Mouse (Mus musculus) urinary bladder, postnatal 10 days (tissue): Measurements from ENCODE around the gene Ercc8.

Experiments
- DNase-seq: peaks from one replicate; pipeline ENCODE4 v3.0.0; 2022; ENCODE audit warnings: low spot score

Gene Ercc8

DNA sequence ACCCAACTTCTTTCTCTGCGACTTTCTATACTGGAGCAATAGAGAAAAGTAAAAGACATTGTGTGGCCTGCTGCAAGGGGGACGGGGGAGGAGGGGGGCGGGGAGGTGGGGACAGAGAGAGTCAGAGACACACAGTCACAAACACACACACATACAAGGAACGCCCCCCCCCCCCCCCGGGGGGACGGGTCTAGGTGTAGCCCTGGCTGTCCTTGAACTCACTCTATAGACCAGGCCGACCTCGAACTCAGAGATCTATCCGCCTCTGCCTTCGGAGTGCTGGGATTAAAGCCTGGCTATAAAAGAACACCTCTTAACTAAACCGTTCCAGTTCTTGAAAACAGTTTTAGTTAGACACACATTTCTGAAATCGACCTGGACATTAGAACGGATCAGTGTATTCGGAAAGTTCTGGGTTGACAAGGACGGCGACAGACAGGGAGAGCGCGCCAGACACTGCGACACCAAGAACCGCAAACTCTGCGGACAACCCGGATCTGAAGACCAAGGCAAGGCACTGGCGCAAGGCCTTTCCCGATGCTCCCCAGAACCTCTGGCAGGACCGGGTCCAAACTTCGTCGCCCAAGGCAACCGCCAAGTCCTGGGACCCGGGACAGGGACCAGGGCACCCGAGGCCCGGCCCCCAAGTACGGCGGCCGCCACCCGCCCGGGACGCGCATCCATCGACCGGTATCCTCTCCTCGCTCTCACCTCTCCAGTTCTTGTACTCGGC lies 633 bp upstream of the Ercc8 start:
- DNase-seq: no peak

DNA sequence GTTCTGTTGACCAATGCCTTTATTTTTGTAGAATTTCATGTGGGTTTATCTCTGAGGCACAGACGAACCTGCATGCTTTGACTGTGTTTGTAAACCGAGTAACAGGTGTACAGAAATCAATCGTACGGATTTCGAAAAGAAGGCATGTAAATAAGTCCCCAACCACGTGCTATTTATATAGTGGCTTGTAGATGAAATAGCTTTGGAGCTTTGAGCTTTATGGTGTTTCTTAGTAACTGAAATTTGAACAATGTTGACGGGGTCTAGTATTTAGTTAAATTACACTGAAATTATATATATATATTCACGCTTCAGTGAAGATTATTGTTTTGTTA lies 677 bp downstream of the Ercc8 start:
- no peak for DNase-seq

DNA sequence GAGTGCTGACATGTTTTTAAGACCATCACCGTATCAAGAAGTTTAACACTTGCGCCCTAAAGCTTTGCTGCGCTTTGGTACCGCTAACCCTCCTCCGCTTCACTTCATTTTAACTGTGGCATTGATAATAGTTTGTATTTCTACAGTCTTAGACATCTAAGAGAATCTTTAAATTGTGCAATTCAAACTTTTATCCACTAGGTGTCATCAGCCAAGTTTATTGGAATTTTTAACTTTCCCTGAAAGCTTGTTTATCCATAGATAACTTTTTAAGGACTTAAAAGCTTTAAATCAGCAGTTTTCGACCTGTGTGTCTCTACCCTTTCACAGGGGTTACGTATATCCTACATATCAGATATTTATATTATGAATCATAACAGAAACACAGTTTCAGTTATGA lies 1.4 kb downstream of the Ercc8 start:
- no peak for DNase-seq

DNA sequence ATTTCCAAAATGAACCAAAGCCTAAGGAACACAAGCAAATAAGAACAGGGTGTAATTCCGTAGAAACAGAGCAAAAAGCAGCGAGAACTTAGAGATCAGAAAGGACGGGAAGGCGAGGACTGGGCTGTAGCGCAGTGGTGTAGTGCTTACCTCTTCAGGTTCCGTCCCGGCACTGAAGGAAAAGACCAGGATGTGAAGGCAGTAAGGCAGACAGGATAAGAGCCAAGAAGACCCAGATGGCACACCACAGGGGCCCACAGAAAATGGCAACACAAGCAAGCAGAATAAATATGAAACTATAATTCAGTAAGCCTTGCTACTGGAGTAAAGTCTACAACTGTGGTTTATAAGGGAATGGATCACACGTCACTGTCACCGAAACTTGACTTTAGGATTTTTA lies 5.4 kb downstream of the Ercc8 start:
- no peak for DNase-seq

DNA sequence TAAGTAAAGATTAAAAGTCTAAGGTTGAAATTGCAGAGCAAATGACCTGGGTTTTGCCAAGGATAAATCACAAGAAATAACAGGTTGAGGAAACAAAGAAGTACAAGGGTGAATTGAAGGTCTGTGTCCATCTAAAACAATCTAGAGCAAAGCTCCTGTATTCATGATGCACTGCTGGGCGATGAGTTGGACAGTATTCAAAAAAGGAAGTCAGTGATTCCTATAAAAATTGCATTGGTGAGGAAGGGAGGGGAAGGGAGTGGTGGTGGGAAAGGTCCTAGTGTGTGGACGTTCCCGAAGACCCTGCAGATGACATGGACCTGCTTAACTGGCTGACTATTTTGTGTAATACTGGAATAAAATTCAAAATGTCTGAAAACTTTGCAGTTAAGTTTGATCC lies 6.1 kb downstream of the Ercc8 start:
- DNase-seq: no peak

DNA sequence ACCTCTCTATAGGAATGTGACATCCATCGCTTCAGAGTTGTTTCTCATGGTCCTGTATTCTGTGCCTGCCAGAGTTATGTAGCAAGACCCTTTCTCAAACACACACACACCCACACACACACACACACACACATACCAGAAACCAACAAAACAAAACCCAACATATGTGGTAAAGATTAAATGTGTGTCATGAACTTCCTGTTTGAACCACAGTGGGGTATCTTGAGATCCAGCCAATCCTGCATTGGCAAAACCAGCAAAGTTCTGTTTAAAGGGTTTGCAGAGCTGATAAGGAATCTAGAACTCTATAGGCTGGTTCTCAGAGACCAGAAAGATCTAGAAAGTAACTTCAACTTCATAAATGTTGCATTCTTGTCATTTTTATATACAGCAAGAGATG lies 11.5 kb downstream of the Ercc8 start:
- no peak for DNase-seq

DNA sequence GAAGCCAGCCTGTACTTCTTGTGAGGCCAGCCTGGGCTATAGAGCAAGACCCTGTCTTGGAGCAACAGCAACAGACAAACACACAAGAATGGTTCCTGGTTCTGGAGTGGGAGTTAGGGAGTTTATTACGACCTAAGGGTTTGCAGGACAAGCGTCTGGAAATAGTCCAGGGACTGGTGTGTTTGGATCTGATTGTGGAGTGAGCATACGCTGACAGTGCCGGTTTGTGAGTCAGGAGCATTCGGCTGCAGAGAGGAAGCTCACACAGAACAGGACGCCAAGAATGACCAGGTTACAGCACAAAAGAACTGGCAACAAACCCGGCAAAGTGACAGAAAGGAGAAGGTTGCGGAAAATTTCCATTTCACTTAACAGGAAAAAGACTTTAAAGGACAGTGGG lies 12.0 kb downstream of the Ercc8 start:
- no peak for DNase-seq

DNA sequence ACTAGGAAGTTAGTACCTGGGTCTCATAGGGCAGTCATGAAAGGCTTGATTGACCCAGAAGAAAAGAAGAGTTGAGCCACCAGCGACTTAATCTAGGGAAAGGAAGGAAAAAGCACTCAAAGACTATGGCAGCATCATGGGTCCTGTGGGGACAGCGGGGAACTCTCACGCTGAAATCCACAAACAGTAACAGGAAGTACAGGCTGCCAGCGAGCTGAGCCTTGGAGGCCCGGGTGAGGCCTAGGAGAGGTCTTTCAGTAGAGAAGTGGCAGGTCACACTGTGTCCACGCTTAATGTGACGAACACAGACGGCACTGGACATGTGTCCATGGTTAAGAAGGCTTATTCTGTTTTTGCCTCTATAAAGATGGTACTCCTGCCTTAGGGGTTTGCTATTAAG lies 21.1 kb downstream of the Ercc8 start:
- no peak for DNase-seq

DNA sequence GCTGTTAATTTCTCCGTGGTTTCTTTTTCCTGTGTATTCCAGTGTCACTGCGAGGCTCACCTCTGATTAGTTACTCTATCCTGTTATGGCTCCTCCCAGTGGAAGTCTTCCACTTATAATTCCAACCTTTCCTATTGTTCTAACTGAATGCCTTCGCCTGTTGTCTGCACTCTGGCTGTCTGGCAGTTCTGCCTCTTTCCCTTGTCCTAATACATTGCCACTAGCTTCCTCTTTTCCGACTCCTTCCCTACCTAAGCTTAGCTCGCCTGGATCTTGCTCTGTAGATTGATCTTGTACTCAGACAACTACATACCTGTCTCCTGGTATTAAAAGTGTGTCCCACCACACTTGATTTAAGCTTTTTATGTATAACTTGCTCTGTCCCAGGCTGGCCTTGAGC lies 22.3 kb downstream of the Ercc8 start:
- DNase-seq: no peak

DNA sequence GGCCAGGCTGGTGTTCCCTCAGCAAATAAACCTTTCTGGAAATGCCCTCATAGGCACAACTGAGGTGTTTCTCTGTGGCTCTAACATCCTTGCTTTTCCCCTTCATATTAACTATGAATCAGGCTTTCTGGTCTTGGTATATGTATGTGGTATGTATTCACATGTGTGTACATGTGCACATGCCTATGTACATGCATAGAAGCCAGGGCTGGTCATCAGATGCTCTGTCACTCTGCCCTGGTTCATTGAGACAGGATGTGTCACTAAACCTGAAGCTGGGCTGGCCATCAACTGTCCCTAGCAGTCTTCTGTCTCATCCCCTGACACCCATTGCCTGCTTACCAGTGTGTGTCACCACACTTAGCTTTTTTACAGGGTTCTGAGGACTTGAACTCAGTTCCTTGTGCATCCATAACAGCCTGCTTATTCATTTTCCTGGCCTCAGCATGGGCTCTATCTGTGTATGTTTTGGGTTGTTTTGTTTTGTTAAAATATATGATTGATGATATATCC lies 26.3 kb downstream of the Ercc8 start:
- no peak for DNase-seq

DNA sequence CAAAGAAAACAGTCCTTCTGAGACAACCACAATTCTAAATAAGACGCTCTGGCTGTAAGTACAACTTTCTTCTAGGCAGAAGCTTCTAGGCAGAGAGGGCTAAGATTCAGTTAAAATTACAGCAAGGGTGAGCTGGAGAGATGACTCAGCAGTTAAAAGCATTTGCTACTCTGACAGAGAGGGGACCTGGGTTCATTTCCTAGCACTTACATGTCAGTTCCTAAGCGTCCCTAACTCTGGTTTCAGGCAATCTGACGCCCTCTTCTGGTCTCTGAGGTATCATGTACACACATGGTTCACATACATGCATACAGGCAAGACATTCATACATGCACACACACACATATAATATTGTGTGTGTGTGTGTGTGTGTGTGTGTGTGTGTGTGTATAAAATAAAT lies 27.0 kb downstream of the Ercc8 start:
- DNase-seq: no peak

DNA sequence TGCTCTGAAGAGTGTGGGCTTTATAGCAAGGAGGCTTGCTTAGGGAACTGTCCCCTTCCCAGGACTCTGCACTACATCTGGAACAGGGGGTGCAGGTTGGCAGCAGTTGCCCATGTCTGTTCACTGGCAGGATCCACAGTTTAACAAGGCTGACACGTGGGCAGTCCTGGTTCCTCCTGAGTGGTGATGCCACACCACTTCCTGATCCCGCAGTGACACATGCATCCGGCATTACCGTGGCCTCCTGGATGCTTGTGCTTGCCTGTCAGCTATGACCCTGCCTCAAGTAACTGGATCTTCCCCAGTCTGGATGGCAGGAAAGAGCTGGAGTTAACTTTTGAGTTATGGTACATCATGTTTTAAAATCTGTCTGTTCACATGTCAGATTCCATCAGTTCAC lies 29.5 kb downstream of the Ercc8 start:
- DNase-seq: no peak

DNA sequence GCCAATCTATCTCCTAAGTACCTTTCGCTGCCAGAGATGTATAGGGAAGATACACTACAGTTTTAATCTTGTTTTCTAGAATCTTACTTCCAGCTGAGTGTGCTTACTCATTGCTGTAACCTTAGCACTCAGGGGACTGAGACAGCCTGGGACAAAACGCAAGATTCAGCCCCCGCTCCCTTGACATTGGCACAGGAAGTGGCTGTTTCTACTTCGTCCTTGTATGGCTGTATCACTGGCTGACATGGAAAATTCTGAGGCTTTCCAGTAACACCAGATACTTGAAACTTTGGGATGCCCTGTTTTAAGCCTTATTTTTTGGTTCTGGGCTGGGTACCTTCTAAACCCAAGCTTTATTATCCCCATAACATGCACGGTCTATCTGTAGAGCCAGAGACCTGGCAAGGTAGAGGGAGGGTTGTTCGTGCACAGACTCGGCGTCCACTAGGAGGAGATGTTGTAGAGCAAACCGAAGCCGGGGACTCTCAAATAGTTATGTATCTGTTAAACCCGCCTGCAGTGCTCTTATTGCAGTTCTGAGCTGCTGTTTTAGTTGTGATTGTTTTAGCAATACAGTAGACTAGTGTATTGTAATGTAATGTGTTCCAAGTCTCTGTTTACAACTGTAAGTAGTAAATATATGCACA lies 32.7 kb downstream of the Ercc8 start:
- DNase-seq: no peak

DNA sequence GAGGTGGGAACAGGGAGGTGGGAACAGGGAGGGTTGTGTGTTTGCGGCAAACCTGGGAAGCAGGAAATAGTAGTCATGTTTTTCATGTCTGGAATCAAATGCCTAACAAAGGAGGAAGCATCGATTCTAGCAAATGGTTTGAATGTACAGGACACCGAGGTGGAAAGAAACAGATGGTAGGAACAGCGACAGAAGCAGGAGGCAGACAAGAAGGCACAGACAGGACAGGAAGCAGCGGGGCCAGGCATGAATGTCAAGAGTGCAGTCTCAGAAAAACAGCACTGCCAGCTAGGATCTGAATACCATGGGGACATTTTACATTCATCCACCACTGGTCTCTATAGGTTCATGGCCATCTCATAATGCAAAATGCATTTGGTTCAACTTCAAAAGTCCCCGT lies 36.9 kb downstream of the Ercc8 start:
- no peak for DNase-seq

DNA sequence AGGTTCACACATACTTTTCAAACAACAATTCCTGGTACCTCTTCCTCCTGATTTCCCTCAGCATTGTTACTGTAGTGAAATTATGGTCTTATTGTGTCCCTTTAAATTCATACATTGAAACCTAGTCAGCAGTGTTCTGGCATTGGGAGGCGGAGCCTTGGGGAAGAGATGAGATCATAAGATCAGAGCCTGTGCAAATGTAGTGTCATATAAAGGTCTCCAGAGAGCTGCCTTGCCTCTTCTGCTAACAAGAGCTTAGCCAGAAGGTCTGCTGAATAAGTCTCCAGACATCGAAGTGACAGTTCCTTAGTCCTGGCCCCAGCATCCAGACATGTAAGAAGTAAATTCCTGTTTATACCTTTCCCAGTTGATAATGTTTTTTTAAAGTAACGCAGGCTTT lies 46.3 kb downstream of the Ercc8 start:
- DNase-seq: no peak

DNA sequence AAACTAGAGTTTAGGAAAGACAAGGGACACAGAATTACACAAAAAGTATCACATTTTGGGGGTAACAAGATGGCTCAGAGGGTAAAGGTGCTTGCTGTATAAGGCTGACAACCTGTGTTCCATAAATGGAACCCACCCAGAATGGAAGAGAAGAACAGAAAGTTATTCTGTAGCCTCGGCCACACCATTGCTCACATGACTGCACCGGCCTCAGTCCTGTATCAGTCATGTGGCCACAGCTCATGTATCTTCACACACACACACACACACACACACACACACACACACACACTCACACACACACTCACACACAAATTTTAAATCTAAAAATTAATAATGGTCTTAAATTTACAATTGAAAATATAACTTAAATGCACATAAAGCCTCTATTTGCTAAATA lies 48.9 kb downstream of the Ercc8 start:
- no peak for DNase-seq

DNA sequence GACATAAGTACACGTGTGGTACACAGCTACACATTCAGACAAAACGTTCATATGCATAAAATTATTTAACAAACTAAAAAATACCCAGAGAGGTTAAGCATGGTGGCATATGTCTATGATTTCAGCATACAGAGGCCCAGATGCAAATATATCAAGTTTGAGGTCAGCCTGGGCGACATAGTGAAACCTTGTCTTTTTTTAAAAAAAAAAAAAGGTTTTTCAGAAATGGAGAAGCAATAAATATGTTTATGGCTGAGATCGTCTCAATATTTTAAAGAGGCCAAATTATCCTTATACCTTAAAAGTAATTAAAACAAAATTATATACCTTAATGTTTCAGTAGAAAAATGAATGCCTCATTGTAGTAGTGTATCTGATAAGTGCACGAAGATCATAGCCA lies 49.6 kb downstream of the Ercc8 start:
- no peak for DNase-seq

DNA sequence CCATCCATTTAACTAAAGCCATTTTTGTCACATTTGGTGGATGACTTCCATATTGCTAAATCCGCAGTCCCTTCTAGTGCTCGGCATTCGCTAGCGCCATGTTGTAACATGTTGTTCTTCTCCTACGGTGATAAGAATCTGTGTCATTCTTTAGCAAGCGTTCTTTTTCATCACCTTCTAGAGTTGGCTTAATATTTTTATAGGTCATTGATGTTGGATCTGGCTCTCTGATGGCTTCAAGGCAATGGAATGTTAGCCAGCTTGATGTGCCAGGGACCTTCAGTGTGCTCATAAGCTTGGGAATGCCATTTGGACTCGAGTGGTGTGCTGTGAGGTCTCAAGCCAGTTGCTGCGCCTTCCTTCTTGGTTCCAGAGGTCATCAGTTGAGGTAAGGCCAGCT lies 52.4 kb downstream of the Ercc8 start:
- DNase-seq: no peak

DNA sequence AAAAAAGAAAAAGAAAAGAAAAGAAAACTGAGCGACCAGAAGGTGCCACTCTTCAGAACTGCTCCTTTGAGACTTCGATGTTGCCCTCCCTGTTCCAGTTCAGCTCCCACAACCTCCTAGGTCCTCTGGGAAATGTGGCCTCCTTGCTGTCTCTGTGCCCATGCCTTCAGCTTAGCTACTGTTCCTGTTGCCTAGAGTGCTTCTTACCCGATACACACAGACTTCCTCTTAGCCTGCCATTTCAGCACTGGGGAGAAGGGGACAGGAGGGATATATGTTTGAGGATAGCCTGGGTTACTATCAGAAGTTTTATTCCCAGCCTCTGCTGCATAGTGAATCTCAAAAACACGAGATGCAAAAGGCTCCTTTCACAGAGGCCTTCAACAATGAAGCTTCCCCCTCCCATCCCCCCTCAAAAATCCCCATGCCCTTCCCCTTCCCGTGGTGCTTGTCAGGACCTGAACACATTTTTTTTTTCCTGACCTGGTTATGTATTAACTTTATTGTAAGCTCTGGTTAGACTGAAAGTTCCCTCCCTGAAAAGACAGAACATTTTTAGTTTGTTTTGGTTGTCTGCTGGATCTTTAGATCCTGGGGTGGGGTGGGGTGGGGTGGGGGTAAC lies 54.0 kb downstream of the Ercc8 start:
- no peak for DNase-seq

DNA sequence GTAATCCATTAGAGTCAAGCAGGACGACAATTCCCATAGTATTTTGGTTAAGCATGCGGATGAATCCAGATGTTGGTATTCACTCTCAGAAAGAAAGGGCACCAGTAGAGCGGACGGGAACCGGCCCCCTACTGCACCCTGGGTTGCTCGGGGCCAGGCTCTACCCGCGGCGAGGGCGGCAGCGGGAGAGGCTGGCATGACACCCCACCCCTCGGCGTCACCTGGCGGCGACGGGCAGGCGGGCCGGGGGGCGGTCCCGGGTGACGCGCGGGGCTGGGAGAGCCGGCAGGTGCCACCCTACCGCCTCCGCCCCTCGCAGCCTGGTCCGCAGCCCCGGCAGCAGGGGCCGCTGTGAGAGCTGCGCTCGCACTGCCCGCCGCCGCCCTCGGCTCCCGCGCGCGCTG lies 55.6 kb downstream of the Ercc8 start, which contains the start of gene Elovl7:
TSS of gene Elovl7 (plus strand) at position 324 of the 404 bp plus-strand sequence.
- DNase-seq: peak; percentile 24

DNA sequence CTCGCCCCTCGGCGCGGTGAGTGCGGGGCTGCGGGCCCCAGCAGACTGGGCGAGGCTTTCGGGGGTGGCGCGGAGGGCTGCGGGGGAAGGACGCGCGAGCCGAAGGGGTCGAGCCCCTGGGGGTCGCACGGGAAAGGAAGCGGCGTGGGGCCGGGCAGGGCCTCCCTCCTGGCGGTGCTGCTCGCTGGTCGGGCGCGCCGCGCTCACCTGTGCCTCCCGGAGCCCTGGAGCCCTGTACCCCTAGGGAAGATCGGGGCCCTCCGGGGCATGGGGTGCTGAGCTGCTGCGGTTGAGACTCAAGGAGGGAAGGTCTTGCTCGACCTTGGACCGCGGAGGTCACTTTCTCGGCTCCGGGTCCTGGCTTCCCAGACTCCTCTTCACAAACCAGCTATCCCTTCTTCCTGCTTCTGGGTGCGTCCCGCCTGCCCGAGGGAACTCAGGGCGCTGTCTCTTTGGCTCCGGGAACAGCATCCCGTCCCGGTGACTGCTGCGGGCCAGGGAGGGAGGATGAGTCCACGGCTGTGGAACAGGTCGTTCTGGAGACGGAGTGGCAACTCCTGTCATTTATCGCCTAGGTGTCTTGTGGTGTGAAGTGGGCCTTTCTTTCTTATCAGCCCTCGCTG lies 56.1 kb downstream of the Ercc8 start:
- DNase-seq: no peak

DNA sequence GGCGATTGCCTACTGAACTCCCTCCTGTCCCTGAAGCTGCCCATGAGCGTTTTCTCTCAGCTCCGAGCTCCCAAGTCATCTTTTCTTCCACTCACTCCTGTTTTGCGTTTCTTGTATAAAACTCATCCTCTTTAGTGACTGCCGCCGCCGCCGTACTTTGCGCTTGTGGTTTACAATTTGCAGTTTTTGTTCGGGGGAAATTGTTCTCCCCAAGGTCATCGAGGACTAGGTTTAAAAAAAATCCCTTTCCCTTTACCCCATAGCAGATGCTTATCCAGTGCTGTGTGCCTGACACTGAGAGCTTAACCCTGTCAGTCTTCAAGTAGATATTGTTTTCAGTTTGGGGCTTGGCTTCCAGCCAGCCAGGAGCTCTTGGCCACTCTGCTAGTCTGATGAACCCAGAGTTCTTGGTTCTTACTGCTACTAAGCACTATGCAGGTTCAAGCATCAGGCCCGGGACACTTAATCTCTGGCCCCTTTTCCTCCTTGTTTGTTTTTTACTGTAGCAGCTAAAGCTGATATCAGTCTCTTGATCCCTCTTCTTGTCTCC lies 56.8 kb downstream of the Ercc8 start:
- no peak for DNase-seq

DNA sequence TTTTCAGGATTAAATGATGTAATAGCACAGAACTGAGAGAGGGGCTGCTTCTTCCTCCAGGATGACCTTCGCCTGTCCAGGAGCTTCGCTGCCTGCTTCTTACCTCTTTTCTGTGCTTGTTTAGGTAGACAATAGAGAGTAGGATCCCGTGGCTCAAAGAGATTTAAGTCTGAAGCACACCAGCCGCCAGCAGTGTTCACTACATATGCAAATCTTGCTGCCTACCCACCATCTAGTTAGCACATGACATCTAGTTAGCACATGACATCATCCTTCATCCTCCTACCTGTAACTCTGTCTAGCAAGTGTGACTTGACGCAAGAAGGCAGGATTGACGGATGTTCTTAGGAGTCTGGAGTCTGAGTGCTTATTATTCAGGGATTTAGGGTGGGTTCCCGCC lies 61.2 kb downstream of the Ercc8 start:
- no peak for DNase-seq
